Mouse (Mus musculus) layer of hippocampus, postnatal 14 days (tissue): ENCODE results near the gene Sar1a. TPM values are rescaled to one million over a fixed set of nuclear protein-coding genes. Genes with fewer than 3 reads are reported as not detected.

Experiments used
- DNase-seq, 2 experiments: peaks; one replicate each; pipeline ENCODE4 v3.0.0; 2021 to 2022; ENCODE audit warnings: low spot score in 2 of 2, mixed read lengths in 1 of 2
- total RNA-seq, 2 experiments: library from RNA; stranded (reverse); gene quantifications; 2 replicates each; pipeline ENCODE4 v1.2.3; 2021

Sar1a gene
- total RNA-seq, 2 experiments from 2014 or later, result 118 to 121 TPM

DNA sequence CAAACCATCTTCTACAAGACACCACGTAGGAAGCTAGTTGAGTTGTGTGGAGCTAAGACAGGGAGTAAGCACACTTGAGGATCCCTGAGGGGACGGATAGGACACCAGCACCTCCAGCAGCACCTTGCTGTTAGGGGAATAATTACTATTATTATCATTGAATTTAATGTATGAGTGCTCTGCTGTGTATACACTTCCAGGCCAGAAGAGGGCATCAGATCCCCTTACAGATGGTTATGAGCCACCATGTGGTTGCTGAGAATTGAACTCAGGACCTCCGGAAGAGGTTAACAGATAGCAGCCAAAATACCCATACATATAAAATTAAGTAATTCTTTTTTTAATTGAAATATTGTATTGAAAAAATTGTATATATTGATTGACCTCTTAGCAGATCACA is 9.3 kb upstream of the Sar1a start:
- no peak for DNase-seq

- DNase-seq, result no peak
Measured at GRCm38 (mm10) chr10:61675935-61676334, 4.2 kb upstream of the Sar1a start.

GRCm38 (mm10) chr10:61679545-61679944 is 554 bp upstream of the Sar1a start:
- no peak for DNase-seq

GRCm38 (mm10) chr10:61689405-61689804 is 9.3 kb downstream of the Sar1a start:
- DNase-seq, result no peak

GRCm38 (mm10) chr10:61693563-61693962 is 13.5 kb downstream of the Sar1a start:
- DNase-seq, result no peak

- DNase-seq, result peak; percentile 96 to 99
Measured at GRCm38 (mm10) chr10:61694870-61695670, 15.0 kb downstream of the Sar1a start, which contains the start of gene Tysnd1. Gene Tysnd1 (plus strand): TSS chr10:61695514.

DNA sequence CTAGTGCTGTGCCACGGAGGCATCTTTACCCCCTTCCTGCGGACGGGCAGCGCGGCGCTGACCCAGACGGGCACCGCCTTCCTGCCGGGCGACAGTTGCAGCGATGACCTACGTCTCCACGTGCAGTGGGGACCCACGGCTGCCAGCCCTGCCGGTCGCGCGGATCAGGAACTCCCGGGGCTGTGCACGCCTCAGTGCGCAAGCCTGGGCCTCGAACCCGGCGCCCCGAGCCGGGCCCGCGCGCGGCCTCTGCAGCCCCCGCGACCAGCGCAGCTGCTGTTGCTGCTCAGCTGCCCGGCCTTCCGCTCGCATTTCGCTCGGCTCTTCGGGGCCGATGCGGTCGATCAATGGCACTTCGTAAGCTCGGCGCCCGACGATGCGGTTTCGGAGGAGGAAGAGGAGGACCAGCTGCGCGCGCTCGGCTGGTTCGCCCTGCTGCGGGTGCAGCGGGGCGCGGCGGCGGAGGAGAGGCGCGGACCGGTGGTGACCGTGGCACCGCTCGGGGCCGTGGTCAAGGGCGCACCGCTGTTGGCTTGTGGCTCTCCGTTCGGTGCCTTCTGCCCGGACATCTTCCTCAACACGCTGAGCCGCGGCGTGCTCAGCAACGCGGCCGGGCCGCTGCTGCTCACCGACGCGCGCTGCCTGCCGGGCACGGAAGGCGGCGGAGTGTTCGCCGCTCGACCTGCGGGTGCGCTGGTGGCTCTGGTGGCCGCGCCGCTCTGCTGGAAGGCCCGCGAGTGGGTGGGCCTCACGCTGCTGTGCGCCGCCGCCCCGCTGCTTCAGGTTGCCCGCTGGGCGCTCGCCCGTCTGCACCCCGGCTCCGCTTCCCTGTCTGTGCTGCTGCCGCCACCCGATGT is 15.8 kb downstream of the Sar1a start:
- no peak for DNase-seq

DNA sequence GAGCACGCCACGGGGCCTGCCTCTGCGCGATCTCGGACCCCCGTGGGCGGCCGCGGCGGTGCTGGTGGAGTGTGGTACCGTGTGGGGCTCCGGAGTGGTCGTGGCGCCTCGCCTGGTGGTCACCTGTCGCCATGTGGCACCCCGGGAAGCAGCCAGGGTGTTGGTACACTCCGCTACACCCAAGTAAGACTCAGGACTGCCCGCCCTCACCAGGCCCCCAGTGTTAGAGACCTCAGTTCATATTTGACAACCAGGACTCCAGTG is 16.4 kb downstream of the Sar1a start:
- no peak for DNase-seq

- DNase-seq, result no peak
Measured at GRCm38 (mm10) chr10:61697028-61697427, 16.9 kb downstream of the Sar1a start.

DNA sequence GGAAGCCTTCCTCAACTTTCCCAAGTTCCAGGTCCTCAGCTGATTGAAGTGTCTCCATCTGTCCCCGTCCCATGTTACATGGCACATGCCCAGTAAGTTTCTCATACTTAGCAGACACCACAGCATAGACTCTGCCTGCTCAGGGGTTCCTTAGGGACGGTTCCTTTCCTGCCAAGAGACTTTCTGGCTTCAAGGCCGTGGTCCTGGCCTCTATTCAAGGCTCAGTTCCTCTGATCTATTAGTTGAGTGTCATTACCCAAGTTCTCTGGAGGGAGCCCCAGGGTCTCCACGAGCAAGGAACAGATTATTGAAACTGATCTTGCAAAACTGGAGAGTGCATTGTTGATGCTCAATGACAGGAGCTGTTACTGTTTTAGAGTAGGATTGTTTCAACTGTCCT is 24.6 kb downstream of the Sar1a start:
- DNase-seq, result no peak

GRCm38 (mm10) chr10:61706412-61707375 is 26.6 kb downstream of the Sar1a start:
- DNase-seq, result no peak

DNA sequence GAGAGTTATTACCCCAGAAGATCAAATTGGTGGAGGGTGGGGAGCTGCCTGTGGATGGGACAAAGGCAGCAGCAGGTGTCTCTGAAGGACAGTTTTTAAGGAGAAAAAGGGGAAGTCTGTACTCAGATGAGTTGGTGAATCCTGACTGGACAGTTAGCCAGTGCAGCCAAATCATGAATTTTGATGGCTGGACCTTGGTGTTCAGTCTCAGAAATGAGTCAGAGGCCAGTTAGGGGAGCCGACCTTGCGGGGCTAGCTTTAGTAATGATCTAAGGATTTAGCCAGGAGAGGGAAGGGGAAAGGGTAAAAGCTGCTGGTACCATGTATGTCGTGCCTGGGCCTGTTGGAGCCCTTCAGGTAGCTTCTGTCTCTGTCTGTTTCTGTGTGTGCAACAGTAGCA is 33.5 kb downstream of the Sar1a start:
- DNase-seq, result no peak

- no peak for DNase-seq
Measured at GRCm38 (mm10) chr10:61714146-61714545, 34.0 kb downstream of the Sar1a start.

DNA sequence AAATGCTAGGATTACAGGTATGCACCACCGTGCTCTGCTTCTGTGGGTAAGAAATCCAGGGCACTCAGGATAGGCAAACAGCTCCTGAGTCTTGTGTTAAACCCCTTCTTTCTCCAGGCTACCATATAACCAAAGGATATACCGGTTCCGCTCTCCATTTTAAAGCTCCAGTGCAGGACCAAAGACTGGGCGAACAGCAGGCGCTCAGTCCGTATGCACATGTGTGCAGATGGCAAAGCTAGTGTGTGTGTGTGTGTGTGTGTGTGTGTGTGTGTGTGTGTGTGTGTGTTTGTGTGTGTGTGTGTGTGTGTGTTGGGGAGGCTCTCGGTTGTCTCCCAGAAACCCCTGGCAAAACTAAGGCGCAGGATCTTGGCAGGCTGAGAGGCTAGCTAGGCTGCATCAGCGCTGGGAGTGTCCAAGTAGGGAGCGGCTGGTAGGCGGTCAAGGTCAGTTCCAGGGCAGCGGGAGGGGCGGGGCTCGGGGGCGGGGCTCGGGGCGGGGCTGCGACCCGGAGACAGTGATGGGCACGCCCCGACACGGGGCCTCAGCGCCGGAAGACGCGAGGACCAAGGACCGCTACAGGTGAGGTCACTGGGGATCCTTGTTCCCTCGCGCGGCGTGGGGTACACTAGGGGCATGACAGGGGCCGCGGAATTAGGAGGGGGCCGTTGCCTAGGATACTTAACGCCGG is 34.8 kb downstream of the Sar1a start, which contains the start of gene Aifm2:
Gene Aifm2, plus strand, starts transcription at position 493 of the 691 bp plus-strand sequence.
- no peak for DNase-seq

DNA sequence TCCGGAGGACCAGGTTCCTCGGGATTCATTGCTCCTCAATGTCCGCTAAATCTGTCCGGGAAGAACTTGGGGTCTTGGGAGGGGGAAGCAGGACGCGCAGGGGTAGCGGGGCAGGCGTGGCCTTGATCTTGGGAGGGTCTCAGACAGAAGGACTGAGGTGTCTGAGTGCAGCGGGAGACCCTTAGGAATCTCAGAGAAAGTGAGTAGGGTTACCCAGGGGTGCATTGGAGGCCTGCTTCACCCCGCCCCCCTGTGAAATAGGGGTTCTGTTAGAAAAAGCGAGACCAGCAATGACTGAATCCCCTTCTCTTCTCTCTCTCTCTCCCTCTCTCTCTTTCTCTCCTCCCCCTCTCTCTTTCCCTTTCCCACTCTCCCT is 35.4 kb downstream of the Sar1a start:
- no peak for DNase-seq

DNA sequence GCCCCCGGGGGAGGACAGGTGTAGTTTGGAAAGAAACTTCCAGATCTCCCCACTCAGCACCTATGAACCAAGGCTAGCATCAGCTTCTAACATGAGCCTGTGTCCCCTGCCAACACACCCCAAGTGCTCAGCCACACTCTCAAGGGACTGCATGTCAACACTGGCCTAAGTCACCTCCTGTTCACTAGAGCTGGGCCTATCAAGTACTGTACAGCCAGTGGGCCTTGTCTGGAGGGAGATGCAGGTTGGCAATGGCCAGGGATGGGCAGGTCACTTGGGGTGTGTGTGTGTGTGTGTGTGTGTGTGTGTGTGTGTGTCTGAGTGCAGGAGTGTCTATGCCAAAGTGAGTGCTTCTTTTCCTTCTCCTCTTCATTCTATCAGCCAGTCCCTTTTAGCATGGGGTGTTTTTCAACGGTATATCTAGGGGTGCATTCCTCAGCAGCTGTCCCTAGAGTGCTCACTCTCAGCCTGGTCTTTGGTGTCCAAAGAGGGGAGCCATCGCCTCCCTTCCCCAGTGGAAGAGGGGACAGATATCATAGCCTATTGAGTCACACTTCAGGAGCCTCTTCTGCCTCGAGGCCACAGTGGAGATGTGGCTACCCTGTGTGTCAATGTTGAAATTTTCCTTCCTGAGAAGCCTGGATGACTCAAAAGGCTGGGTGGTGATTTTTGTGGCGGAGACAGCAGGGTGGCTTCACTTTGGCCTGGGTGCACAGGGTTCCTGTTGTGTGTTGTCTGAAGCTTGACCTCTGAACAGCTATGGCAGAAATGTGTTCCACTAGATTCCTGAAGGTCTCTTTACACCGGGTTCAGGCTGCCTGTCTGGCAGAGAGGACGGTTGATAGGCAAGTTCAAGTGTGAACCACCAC is 36.1 kb downstream of the Sar1a start:
- no peak for DNase-seq

DNA sequence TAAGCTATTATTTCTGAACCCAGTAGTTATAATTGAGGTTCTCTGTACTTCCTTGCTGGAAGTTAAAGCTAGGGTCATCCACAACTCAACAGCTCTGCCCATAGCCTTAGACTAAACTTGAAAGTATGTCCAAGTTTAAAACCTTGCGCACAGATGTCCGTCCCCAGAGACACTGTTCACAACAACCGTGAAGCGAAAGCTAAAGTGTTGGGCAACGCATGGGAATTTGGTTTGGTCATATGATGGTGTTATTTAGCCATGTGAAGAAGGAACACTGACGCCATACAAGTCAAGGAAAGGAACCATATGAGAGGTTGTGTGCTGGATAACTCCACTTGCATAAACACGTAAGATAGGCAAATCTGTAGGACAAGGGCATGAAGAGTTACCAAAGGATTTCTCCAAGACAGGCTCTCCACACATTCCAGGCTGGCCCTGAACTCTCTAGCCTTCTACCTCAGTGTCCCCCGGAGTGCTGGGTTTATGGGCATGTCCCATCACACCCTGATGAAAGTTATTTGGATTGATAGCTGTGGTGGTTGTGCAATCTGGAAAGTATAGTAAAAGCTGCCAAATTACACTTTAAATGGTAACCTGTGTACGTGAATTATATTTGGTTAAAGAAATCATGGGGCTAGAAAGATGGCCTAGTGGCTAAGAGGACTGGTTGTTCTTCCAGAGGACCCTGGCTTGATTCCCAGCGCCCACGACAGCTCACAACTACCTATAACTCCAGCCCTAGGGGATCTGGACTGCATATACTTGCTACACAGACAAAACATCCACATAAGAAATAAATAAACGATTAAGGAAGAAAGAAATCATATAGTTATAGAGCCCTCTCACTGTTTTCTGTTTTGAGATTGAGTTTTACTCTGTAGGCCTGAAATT is 37.6 kb downstream of the Sar1a start:
- DNase-seq, result no peak

GRCm38 (mm10) chr10:61720331-61720730 is 40.2 kb downstream of the Sar1a start:
- no peak for DNase-seq

DNA sequence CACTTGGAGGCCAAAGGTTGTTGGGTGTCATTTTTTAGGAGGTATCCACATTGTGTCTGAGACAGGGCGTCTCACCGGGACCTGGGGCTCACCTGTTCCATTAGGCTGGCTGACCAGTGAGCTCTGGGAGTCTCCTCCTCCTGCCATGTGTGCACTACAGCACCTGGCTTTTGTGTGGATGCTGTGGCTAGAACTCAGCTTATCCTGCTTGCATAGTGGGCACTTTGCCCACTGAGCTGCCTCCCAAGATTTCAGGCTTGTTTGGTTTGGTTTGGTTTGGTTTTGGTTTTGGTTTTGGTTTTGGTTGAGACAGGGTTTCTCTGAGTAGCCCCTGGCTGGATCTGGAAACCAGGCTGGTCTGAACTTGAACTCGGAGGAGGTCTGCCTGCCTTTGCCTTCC is 42.1 kb downstream of the Sar1a start:
- no peak for DNase-seq
